Mouse (Mus musculus): Measurements from ENCODE around the gene Ccdc74a. TPM values are rescaled to one million over a fixed set of nuclear protein-coding genes. Genes with fewer than 3 reads are reported as not detected.
A peak's percentile ranks its signal among the peaks of the same experiment; 100 is the strongest.

The Ccdc74a gene
- total and polyA plus RNA-seq, 2 experiments from 2014 or later = 22.5 to 35.5 TPM

DNA sequence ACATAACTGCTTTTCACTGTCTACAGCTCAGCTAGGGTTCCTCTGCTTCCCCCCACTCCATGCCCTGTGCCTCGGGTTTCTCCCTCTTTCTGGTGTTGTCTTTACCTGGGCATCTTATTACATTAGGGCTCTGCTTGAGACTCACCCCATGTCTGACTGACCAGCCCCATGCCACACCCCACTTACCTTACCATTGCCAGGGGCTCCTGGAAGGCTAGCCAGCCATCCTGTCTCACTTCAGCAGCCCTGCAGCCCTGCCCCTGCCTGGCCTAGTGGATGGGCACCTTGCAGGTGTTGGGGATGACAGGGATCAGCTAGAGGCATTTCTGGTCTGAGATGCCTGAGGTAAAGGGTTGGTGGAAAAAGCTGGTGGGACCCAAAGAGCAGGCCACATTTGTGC lies 886 bp downstream of the Ccdc74a start:
- 0 out of 2 replicates have a peak, but pooled peaks cover 4% of the 10 kb centered on the region for H3K4me1 ChIP-seq (ENCODE audit: insufficient read depth, low read length)
- H3K9ac ChIP-seq (replicated peaks; ENCODE audit: low read length, poor library complexity, severe bottlenecking) = peak overlapping the region; percentile 70
- peak overlapping the region; percentile 65 for H3K4me2 ChIP-seq (ENCODE audit: low read depth, low read length, poor library complexity, severe bottlenecking)
- no peaks in the 10 kb centered on the region for H3K27me3 ChIP-seq (ENCODE audit: insufficient read depth, low read length)
- DNase-seq (ENCODE audit: low spot score) = no peak
- TF ChIP-seq CTCF (IDR thresholded peaks at IDR 0.05) = no peak
- peak overlapping the region; percentile 64 for H3K4me3 ChIP-seq (ENCODE audit: low read depth, low read length)
- no peak overlapping the region for H3K27ac ChIP-seq (ENCODE audit: low read depth, low read length)
- no peak for ATAC-seq (ENCODE audit: low FRiP score)
- H3K9me3 ChIP-seq (ENCODE audit: low read length) = no peaks in the 10 kb centered on the region
- 25% methylated on average over 1 of the region's 1 CpGs for WGBS
- peaks cover 31% of the 10 kb centered on the region for H3K36me3 ChIP-seq (ENCODE audit: insufficient read depth, low read length)

DNA sequence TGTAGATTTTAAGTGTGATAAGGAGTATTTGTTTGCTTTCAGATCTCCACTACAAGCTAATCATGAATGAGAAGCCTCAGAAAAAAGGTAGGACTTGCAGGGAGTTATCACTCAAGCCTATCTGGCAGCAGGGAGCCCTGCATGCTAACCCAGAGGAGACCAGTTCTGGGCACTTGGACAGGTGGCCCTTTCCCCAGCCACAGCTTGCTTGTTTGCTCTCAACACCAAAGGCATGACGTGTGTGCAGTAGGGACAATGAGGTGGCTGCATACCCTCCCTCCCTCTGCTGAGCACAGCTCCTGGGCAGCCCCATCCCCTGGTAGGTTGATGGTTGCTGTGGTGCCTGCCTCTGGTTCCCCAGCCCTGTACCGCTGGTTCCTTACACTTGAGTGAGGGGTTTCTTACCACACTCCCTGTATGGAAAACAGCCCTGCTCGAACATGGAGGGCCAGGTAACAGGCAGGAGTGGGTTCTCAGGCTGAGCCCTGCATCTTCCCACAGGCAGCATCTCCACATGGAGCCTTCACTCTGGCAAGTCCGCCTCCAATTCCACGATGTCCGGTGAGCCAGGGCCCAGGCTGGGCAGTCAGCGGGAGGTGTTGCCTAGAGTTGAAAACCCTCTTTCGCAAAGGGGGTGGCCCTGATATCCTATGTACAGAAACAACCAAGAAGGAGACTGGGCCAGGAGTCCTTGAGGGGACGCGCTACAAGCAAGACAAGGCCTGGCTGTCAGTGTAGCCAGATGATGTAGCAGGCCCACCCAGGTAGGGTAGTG lies 1.5 kb downstream of the Ccdc74a start:
- 84% methylated on average over 10 of the region's 10 CpGs for WGBS

GRCm38 (mm10) chr16:17649925-17650605 lies 3.8 kb downstream of the Ccdc74a start:
- Histone ChIP-seq H3K36me3 (ENCODE audit: insufficient read depth, low read length) (peaks cover 48% of the 10 kb centered on the region), H3K27ac (ENCODE audit: low read depth, low read length) (no peak overlapping the region), H3K9ac (replicated peaks; ENCODE audit: low read length, poor library complexity, severe bottlenecking) (no peak overlapping the region), H3K9me3 (ENCODE audit: low read length) (no peaks in the 10 kb centered on the region), H3K27me3 (ENCODE audit: insufficient read depth, low read length) (no peaks in the 10 kb centered on the region), H3K4me1 (ENCODE audit: insufficient read depth, low read length) (0 out of 2 replicates have a peak, but pooled peaks cover 4% of the 10 kb centered on the region), H3K4me3 (ENCODE audit: low read depth, low read length) (no peak overlapping the region), H3K4me2 (ENCODE audit: low read depth, low read length, poor library complexity, severe bottlenecking) (no peak overlapping the region)
- TF ChIP-seq CTCF (IDR thresholded peaks at IDR 0.05) = no peak
- ATAC-seq (ENCODE audit: low FRiP score) = no peak
- no peak for DNase-seq (ENCODE audit: low spot score)
- WGBS = 83% methylated on average over 16 of the region's 16 CpGs

More for the DNA sequence above, 1.5 kb downstream of the Ccdc74a start:
- H3K27ac ChIP-seq (ENCODE audit: low read depth, low read length) = no peak overlapping the region
- no peaks in the 10 kb centered on the region for H3K27me3 ChIP-seq (ENCODE audit: insufficient read depth, low read length)
- H3K36me3 ChIP-seq (ENCODE audit: insufficient read depth, low read length) = peaks cover 31% of the 10 kb centered on the region
- DNase-seq (ENCODE audit: low spot score) = no peak
- H3K4me1 ChIP-seq (ENCODE audit: insufficient read depth, low read length) = 0 out of 2 replicates have a peak, but pooled peaks cover 4% of the 10 kb centered on the region
- H3K4me3 ChIP-seq (ENCODE audit: low read depth, low read length) = no peak overlapping the region
- no peak overlapping the region for H3K9ac ChIP-seq (replicated peaks; ENCODE audit: low read length, poor library complexity, severe bottlenecking)
- no peak for ATAC-seq (ENCODE audit: low FRiP score)
- TF ChIP-seq CTCF (IDR thresholded peaks at IDR 0.05) = no peak
- no peaks in the 10 kb centered on the region for H3K9me3 ChIP-seq (ENCODE audit: low read length)
- no peak overlapping the region; the same call in 1 of the 2 replicates for H3K4me2 ChIP-seq (ENCODE audit: low read depth, low read length, poor library complexity, severe bottlenecking)

DNA sequence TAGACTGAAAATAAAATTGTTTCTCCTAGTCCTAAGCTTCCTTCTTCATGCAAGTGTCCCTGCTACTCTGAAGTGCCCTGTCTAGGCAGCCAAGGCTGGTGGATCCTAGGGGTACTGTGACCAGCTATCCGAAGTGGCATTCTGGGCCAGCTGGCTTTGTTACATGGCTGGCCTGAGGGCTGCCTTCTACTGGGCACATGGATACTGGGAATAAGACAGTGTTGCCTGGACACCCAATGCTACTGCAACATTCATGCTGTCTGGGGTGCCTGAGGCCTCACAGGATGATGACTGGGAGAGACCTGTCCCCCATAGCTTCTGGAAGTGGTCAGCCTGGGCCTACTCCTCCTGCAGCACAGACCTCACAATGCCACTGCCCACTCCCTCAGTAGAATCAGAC lies 4.4 kb downstream of the Ccdc74a start:
- H3K4me3 ChIP-seq (ENCODE audit: low read depth, low read length) = no peak overlapping the region
- 86% methylated on average over 1 of the region's 1 CpGs for WGBS
- H3K27ac ChIP-seq (ENCODE audit: low read depth, low read length) = no peak overlapping the region
- DNase-seq (ENCODE audit: low spot score) (no peak), ATAC-seq (ENCODE audit: low FRiP score) (no peak)
- H3K27me3 ChIP-seq (ENCODE audit: insufficient read depth, low read length) = no peaks in the 10 kb centered on the region
- peaks cover 54% of the 10 kb centered on the region for H3K36me3 ChIP-seq (ENCODE audit: insufficient read depth, low read length)
- H3K4me1 ChIP-seq (ENCODE audit: insufficient read depth, low read length) = 0 out of 2 replicates have a peak, but pooled peaks cover 4% of the 10 kb centered on the region
- H3K9ac ChIP-seq (replicated peaks; ENCODE audit: low read length, poor library complexity, severe bottlenecking) = no peak overlapping the region
- TF ChIP-seq CTCF (IDR thresholded peaks at IDR 0.05) = no peak
- H3K4me2 ChIP-seq (ENCODE audit: low read depth, low read length, poor library complexity, severe bottlenecking) = no peak overlapping the region
- H3K9me3 ChIP-seq (ENCODE audit: low read length) = no peaks in the 10 kb centered on the region

GRCm38 (mm10) chr16:17652607-17653006 lies 6.3 kb downstream of the Ccdc74a start:
- ATAC-seq (ENCODE audit: low FRiP score) = no peak
- H3K4me3 ChIP-seq (ENCODE audit: low read depth, low read length) = no peak overlapping the region
- TF ChIP-seq CTCF (IDR thresholded peaks at IDR 0.05) = no peak
- H3K27me3 ChIP-seq (ENCODE audit: insufficient read depth, low read length) = no peaks in the 10 kb centered on the region
- whole genome bisulfite sequencing = 91% methylated on average over 4 of the region's 4 CpGs
- H3K4me1 ChIP-seq (ENCODE audit: insufficient read depth, low read length) = no peaks in the 10 kb centered on the region
- H3K4me2 ChIP-seq (ENCODE audit: low read depth, low read length, poor library complexity, severe bottlenecking) = no peak overlapping the region
- H3K27ac ChIP-seq (ENCODE audit: low read depth, low read length) = no peak overlapping the region
- H3K36me3 ChIP-seq (ENCODE audit: insufficient read depth, low read length) = peaks cover 55% of the 10 kb centered on the region
- no peak overlapping the region for H3K9ac ChIP-seq (replicated peaks; ENCODE audit: low read length, poor library complexity, severe bottlenecking)
- no peak for DNase-seq (ENCODE audit: low spot score)
- no peaks in the 10 kb centered on the region for H3K9me3 ChIP-seq (ENCODE audit: low read length)

DNA sequence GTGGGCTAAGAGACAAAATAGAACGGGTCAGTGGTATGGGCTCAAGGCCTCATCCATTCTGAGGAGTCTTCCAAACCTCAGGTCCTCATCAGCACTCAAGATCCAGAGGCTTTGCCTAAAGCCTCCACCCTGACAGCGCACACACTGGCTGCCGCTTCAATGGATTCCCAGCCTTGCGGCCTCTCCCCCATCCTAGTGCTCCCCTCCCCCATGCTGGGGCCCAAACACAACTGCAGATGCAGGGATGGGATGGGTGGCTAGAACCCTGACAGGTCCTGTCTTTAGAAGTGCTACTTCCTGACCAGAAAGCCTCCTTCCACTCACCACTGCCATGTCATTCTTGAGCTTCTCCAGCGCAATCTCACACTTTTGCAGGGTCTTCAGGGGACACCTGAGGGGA lies 7.3 kb downstream of the Ccdc74a start:
- H3K36me3 ChIP-seq (ENCODE audit: insufficient read depth, low read length) = peaks cover 53% of the 10 kb centered on the region
- 88% methylated on average over 5 of the region's 5 CpGs for WGBS
- H3K4me1 ChIP-seq (ENCODE audit: insufficient read depth, low read length) = no peaks in the 10 kb centered on the region
- H3K27me3 ChIP-seq (ENCODE audit: insufficient read depth, low read length) = no peaks in the 10 kb centered on the region
- H3K4me2 ChIP-seq (ENCODE audit: low read depth, low read length, poor library complexity, severe bottlenecking) = no peak overlapping the region
- H3K9ac ChIP-seq (replicated peaks; ENCODE audit: low read length, poor library complexity, severe bottlenecking) = no peak overlapping the region
- TF ChIP-seq CTCF (IDR thresholded peaks at IDR 0.05) = no peak
- H3K4me3 ChIP-seq (ENCODE audit: low read depth, low read length) = no peak overlapping the region
- H3K9me3 ChIP-seq (ENCODE audit: low read length) = no peaks in the 10 kb centered on the region
- DNase-seq (ENCODE audit: low spot score) = no peak
- H3K27ac ChIP-seq (ENCODE audit: low read depth, low read length) = no peak overlapping the region
- ATAC-seq (ENCODE audit: low FRiP score) = no peak

All from midbrain, postnatal 0 days (tissue).